Mouse (Mus musculus) heart, adult 18-20 months (tissue): ENCODE results near the gene Rac3. TPM values are rescaled to one million over a fixed set of nuclear protein-coding genes. Genes with fewer than 3 reads are reported as not detected.

Source experiments
- DNase-seq, 2 experiments: peaks; one replicate each; pipeline ENCODE4 v3.0.0; 2021 to 2022; ENCODE audit warnings: mixed read lengths in 1 of 2
- total RNA-seq, 2 experiments: library from RNA; stranded (reverse); gene quantifications; 2 replicates each; pipeline ENCODE4 v1.2.3; 2021

Gene Rac3
- total RNA-seq, 2 experiments from 2014 or later: 1.1 to 1.3 TPM

DNA sequence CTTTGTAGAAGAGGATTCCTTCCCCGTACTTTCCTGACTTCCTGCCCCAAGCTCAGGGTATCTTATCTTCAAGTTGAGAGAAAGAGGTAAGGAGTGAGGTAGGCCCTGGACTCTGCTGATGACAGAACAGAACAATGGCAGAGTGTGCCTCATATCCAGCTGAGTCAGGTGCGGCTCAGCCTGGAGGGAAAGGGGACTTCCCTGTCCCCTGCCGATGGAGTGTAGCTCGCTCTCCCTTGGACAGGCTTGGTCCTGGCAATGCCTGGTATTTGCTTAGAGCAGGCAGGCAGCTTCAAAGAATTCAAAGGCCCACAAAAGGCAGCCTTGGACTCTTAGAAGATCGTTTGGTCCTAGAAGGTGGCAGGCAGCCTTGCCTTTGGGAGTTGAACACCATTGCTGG is 15.2 kb upstream of the Rac3 start:
- no peak for DNase-seq

DNA sequence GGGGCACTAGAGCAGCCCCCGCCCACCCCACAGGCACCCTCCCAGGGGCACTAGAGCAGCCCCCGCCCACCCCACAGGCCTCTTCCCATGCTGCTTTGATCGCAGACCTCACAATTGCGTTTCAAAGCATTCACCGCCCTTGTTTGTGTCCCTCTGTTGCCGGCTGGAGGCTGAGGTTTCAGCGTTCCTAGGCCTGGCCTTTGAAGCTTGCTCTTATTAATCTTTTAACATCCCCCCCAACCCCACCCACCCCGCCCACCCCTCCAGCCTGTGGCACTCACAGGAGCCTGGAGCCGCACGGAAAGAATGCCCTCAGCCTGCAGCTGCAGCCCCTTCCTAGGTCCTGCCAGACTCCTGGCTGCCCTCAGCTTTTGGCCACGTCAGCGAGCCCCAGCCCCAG is 14.0 kb upstream of the Rac3 start:
- DNase-seq: no peak

DNA sequence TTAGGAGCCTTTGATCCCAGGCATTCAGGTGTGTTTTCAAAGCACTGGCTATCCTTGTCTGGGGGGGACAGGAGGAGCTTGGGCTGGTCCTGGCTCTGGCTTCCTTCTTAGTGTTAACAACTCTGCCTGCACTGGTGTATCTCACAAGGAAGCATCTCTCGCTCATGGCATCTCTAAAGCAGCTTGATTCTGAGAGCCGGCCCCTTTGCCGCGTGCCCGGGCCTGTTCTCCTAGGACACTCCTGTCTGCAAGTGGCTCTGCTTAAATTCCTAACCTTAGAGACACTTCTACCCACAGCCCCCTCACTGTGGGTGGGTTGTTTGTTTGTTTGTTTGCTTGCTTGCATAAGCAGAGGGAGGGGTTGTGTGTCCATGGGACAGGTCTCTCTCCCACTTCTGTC is 13.3 kb upstream of the Rac3 start:
- DNase-seq: no peak

DNA sequence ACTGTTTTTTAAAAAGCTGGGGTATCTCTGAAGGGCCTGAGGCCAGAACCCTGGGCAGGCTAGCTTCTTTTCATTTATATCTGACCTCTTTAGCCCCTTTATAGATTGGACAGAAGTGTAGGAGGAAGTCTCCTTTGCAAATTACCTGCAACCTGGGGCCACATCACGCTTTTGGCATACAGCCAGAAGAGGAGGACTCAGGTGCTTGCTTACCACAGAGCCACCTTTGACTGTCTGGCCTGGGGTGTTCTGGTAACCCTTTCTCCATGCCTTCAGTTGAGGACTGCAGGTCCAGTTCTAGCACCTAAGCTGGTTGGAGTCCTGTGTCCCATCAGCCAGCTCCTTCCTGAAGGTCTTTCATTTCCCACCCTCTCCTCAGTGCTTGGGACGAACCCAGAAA is 11.7 kb upstream of the Rac3 start:
- DNase-seq: no peak

DNA sequence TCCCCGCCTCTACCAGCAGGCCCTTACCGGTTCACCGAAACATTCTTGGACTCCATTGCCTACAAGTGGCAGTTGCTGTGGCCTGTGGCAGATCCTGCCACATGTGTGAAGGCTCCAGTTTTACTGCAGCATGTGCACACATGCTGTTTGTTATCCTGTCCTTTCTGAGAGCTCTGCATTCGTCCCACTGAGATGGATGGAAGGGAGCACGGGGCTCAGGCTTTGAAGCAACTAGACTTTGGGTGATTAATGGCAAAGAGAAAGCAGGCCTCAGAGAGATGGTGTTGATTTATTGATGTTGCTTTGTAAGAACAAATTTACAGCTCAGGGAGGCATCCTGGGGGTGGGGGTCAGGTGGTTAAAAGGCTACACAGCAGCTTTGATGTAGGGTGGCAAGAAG is 10.6 kb upstream of the Rac3 start:
- no peak for DNase-seq

DNA sequence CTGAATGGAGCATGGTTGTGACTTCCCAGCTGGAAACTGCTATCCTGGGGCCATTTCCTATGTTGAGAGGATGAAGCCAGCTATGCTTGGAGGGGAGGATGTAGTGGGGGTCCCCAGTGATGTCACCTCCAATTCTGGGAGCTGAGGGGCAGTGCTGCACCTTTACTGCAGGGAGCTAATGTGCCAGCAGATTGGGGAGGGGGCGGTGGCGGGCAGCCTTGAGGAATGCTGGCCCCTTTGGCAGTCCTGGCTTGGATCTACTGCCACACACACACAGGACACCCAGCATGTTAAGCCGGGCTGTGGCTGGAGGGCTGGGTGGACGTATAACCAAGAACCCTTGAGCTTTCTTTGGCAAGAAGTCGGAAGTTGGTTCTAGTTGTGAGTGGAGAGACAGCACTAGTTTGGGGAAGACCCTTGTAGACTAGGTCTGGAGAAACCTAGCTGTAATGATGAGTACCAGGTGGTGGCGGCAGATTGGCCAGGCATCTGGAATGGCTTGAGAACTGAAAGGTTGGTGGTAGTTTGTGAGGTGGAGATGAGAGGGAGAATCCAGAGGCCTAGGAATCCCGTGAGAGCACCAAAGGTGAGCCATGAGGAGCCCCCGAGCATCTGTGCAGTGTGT is 9.2 kb upstream of the Rac3 start:
- no peak for DNase-seq

DNA sequence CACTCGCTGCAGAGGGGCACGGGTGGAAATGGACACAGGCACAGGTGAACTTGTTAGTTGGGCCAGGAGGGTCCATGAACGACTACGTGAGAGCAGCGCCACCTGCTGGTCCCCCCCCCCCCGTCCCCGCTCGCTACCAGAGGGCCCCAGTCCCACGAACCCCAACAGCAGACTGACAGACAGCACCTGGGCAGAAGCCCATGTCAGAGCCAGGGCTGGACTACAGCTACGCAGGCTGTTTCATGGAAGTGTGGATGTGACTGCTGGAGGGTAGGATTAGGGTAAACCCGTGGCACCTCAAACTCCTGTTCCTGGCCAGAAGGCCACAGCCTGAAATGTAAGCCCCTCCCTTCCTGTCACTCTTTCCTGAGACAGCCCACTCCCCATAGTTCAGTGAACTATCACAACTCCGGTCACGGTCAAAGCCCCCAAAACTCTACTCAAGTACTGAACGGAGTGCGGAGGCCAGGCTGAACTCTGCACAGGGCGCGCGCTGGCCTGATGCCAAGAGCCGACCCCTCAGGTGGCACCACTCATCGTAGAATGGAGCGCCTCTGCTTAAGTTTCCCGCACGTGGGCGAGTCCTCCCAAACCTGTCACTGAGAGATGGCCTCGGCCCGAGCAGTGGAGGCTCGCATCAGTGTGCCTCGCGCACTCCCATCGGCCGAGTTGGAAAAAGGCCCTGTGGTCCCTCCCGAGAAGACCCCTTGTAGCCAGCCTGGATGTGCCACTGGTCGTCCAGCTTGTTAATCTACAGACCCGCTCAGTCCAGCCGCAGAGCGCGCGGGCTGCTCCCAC is 8.3 kb upstream of the Rac3 start:
- peak; percentile 48 to 72 for DNase-seq

DNA sequence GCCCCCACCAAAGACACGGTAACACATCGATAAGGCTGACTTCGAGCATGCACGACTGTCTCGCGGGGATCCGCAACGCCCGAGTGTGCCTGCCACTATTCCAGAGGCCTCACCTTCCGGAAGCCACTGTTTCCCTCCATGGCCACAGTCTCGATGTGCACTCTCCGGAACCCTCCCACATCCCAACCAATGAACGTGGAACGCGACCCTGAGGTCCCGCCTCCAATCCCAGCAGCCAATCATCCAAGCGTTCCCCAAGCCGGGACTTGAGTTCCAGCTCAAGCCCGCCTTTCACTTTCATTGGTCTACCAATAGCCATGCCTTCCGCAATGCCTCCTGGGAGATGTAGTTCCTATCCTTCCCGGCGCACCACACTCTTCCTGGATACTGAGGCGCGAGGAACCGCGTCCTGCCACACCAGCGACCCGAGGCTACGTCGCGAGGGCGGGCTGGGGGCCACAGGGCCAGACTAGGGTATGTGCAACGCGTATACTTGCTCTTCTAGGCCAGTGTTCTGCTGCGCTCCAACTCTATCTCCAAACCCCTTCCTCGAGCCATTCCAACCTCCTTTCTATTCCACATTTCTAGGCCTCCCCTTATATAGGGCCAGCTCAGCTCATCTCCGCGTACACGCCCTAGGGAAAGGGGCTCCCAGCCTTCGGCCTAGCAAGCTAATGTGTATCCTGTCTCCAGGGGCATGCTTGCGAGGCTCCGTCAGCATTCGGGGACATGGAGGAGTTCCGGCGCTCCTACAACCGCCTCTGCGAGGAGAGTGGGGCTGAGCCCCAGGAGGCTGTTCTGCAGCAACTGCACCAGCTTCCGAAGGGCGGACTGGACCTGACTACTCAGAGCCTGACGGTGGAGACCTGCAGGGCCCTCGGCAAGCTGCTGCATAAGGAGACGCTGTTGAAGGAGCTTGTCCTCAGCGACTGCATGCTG is 7.4 kb upstream of the Rac3 start, which contains the start of the genes Cenpx and Lrrc45:
Gene Cenpx (minus strand): TSS at position 159 of the 939 bp plus-strand sequence.
Gene Lrrc45 (plus strand): TSS at position 346 of the 939 bp plus-strand sequence.
- peak; percentile 98 to 99 for DNase-seq

DNA sequence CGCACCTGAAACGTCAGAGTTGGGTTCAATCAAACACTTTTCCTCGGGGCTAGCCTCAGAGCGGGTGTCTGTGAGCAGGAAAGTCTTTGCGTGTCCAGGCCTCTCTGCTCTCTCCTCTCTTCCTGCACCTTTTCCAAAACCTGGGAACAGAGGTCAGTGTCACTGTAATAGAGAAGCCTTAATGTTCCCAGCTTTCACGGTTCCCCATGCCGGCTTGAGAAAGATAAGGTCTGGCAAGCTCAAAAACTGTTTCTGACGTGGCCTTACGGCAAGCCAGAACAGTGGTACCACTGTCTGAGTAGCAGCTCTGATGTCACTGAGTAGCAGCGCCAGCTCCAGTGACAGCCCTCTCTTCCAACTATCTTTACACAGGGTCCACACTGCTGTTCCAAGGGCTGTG is 6.7 kb upstream of the Rac3 start:
- no peak for DNase-seq

DNA sequence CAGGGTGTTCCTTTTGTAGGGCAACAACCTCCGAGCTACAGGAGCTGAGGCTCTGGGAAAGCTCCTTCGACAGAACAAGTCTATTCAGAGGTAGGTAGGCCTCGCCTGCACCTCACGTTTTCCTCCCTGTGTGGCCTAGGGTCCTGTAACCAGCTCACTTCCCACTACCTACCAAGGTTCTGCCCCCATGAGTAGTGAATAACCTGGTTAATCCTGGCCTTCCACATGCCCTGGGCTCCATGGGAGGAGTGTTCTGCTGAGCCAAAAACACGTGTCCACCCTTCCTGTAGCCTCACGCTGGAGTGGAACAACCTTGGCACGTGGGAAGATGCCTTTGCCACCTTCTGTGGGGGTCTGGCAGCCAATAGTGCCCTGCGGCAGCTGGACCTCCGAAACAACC is 6.1 kb upstream of the Rac3 start:
- DNase-seq: no peak

DNA sequence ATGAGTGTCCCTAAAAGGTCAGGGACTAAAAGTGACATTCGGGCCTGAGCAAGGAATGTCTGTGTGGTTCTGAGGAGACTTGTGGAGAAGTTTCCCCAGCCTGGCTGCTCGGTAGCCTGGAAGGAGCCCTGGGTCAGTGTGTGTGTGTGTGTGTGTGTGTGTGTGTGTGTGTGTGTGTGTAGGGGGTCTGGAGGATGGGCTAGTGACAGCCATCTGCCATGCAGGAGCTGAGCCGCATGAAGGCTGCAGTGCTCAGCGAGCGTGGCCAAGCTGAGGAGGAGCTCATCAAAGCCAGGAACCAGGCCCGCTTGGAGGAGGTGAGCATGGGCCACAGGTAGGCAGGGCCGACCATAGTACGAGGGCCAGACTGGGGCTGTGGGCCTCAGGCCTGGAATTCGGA is 2.0 kb upstream of the Rac3 start:
- DNase-seq: no peak

DNA sequence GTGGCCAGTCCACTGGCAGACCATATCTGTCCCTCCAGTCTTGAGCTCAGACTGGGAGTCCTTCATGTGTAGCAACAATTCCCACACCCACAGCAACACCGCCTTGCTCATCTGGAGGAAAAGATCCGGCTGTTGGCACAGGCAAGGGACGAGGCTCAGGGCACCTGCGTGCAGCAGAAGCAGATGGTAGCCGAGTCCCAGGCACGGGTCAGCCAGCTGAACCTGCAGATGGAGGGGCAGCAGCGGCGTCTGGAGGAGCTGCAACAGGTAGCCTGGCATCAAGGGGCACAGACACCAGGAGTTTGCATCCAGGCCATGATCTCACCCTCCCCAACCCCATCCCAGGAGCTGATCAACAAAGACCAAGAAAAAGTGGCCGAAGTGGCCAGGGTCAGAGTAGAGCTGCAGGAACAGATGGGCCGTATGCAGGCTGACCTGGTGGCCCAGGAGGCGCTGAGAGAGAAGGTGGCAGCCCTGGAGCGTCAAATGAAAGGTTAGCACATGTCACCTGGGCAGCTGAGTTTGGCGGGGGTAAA is 1.4 kb upstream of the Rac3 start:
- no peak for DNase-seq

DNA sequence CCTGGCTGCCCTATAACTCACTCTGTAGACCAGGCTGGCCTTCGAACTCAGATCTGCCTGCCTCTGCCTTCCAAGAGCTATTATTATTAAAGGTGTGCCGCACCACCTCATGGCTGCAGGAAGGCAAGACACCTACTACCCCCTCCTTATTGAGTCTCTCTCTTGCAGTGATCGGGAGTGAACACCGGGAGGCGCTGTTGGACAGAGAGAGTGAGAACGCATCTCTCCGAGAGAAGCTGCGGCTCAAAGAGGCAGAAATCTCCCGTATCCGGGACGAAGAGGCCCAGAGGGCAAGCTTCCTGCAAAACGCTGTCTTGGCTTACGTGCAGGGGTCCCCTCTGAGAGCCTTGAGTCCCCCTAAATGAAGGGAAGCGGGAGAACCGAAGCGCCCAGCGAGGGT is 820 bp upstream of the Rac3 start:
- DNase-seq: peak; percentile 89 to 96

DNA sequence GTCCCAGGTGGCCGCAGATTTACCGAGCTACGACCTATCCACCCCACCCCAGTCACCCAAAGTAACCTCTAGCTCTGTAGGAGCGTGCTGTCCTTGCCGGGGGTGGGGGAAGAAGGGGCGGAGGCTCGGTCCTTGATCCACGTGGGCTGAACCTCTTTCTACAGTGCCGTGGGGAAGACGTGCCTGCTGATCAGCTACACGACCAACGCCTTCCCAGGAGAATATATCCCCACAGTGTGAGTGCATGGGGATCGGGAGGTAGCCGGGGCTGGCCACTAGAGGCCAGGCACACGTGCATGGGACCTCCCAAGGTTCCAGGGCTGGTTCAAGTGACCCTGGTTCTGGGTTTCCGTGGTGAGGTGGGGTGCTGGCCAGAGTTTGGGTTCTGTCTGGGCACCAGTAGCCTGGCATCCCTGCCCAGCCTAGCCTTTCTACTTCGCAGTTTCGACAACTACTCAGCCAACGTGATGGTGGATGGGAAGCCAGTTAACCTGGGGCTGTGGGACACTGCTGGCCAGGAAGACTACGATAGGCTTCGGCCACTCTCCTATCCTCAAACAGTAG is 879 bp downstream of the Rac3 start:
- DNase-seq: no peak

DNA sequence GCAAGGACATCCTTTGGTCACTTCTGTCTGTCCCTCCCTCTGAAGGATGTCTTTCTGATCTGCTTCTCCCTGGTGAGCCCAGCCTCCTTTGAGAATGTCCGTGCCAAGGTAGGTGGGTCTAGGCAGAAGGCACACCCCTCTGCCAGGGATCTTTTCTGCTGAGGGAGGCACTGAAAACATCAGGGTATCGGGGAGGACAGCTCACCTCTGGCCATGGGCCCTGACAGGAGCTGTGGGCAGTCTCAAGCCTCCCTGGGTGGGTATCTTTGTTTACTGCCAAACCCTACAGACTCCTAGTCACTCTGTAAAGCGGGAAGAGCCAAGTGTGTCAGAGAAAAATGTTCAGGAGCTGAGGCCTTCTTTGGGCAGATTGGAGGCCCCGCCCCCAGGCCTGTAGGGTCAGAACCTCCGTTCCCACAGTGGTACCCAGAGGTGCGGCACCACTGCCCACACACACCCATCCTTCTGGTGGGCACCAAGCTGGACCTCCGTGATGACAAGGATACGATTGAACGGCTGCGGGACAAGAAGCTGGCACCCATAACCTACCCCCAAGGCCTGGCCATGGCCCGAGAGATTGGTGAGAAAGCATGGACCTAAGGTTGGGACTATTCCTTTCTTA is 1.6 kb downstream of the Rac3 start:
- no peak for DNase-seq

DNA sequence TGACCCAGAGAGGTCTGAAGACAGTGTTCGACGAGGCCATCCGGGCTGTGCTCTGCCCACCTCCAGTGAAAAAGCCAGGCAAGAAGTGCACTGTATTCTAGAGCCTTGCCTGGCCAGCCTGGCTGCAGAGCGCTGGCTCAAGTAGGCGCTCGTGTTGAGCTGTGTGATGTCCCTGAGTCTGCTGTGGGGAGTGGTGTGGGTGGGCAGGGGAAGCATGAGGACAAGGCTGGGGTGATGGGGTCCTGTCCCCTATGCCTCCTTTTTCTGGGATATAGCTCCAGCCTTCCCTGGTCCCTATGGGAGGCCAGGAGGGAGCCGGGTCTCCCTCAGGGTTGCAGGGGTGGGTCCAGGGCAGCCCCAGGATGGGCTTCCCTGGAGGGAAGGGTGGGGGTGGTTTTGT is 2.2 kb downstream of the Rac3 start:
- no peak for DNase-seq

DNA sequence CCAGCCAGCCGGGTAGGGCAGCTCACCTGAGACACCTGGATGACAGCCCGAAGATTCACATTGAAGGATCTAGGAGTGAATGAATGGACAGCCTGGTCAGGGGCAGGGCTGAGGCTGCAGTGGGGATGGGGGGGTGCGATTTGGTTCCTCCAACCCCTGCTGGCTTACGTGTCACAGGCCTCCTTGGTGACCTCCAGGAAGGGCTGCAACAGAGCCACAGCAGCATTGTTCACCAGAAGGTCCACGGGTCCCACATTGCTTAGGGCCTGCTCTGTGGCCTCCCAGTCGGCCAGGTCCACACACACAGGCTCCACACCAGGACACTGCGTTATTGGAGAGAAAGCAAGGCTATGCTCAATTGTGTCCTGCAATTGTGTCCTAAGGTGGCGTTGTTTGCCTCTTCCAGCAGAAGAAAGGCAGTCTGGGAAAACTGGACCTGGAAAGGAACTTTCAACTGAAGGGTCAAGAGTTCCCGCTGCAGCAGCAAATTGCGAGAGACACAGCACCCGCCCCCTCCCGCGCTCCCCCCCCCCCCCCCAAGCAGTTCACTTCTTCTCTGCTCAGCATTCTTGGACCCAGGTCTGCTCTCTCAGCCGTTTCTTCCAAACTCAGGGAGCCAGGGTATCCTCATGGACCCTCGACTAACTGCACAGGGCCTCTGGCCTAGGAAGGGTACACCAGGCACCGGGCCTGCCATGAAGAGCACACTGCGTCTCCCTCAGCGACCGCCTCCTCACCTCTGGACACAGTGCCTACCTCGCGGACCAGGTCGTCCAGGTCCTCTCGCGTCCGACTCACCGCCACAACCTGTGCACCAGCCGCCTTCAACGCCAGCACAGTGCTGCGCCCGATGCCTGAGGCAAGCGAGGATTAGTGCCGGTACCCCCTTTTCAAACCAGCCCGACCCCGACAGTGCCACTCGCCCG is 5.2 kb downstream of the Rac3 start:
- no peak for DNase-seq

DNA sequence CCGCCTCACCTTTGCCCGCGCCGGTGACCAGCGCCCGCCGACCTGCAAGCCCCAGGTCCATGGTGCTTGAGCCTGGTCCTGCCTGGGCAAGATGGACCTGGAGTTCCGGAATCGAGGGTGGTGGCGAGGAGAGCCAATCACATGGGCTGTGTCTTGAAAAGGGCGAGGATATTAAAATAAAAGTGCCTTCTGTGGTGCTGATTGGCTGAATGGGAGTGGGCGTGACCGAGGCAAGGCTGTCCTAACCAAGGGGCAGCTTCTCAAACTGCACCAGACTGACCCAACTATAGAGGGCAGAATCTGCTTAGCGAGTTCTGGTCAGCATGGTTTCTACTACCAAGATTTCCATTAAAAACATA is 5.9 kb downstream of the Rac3 start, which contains the start of gene Dcxr:
Gene Dcxr (minus strand): TSS at position 113 of the 359 bp plus-strand sequence.
- peak; percentile 93 to 96 for DNase-seq

DNA sequence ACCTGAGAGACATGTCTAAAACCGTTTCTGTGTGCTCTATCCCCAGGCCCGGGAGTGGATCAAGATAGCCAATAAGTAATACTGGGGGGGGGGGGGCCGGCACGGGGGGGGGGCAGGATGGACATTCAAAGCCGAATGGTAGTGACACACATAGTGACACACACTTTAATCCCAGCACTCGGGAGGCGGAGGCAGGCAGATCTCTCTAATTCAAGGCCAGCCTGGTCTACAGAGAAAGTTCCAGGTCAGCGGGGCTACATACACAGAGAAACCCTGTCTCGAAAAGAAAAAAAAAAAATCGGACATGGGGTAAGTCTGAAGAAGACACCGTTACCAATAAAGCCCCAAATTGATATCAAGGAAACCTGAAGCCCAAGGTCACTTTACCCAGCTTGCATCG is 6.3 kb downstream of the Rac3 start:
- DNase-seq: no peak

DNA sequence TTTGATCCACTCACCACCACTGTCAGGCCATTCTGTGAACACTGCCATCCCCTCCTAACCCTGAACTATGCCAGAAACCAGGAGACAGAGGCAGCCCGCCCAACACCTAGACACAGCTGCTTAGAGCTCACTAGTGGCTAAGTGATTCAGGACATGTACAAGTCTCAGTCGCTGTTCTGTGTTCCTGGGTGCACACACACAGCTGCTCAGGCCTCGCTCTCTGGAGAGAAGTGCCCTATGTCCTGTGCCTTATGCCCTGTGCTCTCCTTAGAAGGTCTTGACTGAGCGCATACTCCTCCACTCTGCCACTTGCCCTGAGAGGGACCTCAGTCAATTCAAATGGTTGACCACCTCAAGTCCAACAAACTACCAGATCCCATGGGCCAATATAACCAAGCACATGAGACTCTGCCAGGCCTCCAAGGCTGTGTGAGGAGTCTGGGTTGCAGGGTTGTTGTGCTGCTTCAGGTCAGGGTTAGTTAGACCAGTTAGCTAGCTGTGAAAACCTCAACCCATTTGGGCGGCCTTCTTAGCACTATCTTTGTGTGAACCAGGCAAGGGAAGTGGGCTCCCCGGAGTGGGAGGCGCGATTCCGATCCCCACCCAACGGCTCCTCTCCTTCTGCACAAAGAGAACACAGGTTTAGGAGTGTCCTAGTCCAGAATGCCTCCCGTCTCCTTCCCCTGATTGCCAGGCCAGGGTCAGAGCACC is 7.4 kb downstream of the Rac3 start:
- no peak for DNase-seq
